Mouse (Mus musculus) splenic B cell, adult 2 months (primary cell): ENCODE results near the gene Pgm3.

Experiments used
- DNase-seq: peaks from one replicate; pipeline ENCODE4 v3.0.0-alpha.2; 2011; ENCODE audit warnings: low read depth, low spot score
- H3K27me3 ChIP-seq: 2 replicates; pipeline ENCODE4 v1.6.1; 2012; ENCODE audit warnings: mild to moderate bottlenecking, low read length, moderate library complexity, mixed read lengths; ENCODE audit not compliant: control insufficient read depth, poor library complexity, insufficient read depth, severe bottlenecking
- H3K36me3 ChIP-seq: 2 replicates; pipeline ENCODE4 v1.6.1; 2012; ENCODE audit warnings: mild to moderate bottlenecking, low read length, moderate library complexity, mixed read lengths; ENCODE audit not compliant: control insufficient read depth, poor library complexity, insufficient read depth, severe bottlenecking

Pgm3 gene

DNA sequence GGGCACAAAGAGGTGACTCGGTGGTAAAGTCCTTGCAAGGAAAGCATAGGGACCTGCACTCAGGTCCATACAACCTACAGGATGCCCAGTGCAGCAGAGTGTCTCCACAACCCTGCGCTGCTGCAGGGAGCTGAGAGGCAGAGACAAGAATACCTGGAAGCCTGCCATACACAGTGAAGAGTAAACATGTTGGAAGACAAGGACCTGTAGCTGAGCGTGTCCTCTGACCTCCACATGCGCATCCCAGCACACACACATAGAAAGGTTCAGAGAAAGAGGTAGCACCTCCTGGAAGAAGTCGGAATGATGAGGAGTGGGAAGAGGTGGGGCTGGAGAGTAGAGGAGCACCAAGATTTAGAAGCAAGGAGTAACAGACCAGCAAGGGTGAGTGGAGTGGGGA is 37.6 kb downstream of the Pgm3 start:
- no peaks in the 10 kb centered on the region for H3K36me3 ChIP-seq
- DNase-seq = no peak
- no peaks in the 10 kb centered on the region for H3K27me3 ChIP-seq

DNA sequence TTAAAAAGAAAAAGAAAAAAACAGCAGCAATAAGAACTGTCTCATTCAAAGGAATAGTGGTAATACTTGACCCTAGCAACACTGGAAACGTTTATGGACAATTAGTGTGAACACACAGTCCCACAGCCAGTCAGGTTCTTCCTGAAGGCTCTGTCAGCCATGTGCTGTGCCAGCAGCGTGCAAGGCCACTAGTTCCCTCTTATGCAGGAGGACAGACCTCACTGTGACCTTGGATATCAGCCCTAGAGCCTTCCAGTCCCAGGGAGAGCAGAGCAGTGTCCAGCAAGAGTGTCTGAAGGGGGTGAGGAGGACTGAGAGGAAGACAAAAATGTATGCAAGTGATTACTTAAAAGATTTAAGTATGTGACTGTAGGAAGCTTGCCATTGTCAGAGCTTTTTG is 46.0 kb downstream of the Pgm3 start:
- no peak for DNase-seq
- Histone ChIP-seq H3K36me3 (peaks cover 8% of the 10 kb centered on the region), H3K27me3 (no peaks in the 10 kb centered on the region)

DNA sequence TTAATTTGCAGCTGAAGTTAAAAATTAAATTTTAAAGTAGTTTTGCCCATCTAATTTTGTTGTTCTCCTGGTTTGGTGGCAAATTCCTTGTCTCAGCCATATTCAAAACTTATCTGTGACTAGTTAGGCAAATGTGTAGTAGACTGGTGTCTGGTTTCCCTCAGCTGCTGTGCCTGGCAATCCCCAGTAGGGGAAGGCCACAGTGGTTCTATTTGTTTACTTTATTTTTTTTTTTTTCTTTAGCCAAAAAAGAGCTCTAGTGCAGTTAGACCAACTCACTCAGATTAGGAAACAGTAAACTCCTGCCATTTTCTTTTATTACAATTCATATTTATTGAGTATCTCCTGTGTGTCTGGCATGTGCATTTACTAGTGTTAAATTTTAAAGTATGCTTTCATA is 49.3 kb downstream of the Pgm3 start:
- no peak for DNase-seq
- H3K36me3 ChIP-seq = peaks cover 8% of the 10 kb centered on the region
- H3K27me3 ChIP-seq = no peaks in the 10 kb centered on the region

DNA sequence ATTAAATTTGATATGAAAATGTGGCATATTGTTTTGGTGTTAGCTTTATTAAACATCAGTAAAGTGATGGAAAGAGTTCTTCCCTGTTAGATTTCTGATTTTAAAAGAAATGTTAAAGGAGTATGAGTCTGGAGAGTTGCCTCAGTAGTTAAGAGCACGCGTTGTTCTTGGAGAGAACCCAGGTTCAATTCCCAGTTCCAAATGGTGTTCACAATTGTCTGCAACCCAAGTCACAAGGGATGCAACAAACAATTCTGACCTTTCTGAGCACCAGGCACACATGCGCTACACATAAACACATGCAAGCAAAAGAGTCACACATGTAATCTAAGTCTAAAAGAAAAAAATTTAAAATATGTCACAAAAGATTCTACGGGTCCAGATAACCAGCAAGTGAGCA is 56.8 kb downstream of the Pgm3 start:
- no peaks in the 10 kb centered on the region for H3K27me3 ChIP-seq
- H3K36me3 ChIP-seq = peaks cover 6% of the 10 kb centered on the region
- DNase-seq = no peak

DNA sequence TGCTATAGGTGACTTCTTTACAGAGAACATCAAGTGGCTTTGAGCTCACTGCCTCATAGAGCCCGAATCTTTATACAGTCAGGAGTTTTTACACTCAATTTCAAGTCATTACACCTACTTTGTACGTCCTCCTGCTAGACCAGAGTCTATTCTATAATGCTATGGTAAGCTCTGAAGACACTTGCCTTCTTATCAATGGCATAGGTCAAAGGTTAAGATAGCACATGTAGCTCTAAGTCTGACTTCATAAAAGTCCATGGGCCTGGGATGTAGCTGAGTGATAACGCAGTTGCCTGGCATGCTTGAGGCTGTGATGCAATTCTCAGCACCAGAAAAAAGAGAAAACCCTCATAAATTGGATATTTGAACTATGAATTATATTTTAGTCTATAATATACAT is 57.3 kb downstream of the Pgm3 start:
- Histone ChIP-seq H3K27me3 (no peaks in the 10 kb centered on the region), H3K36me3 (peaks cover 6% of the 10 kb centered on the region)
- no peak for DNase-seq

DNA sequence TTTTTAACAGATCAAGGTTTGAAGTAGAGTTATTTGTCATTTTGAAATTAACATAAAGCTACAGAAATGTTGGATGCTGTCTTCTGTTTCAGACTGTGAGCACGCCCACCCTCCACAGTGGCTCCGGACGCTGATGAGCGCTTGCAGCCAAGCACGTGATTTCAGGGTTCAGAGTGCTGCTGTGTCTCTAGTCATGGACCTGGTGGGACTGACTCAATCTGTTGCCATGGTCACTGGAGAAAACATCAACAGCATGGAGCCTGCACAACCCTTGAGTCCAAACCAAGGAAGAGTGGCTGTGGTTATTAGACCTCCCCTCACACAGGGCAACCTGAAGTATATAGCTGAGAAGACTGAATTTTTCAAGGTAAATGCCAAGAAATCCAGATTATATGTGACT is 57.9 kb downstream of the Pgm3 start:
- peaks cover 6% of the 10 kb centered on the region for H3K36me3 ChIP-seq
- DNase-seq = no peak
- H3K27me3 ChIP-seq = no peaks in the 10 kb centered on the region

DNA sequence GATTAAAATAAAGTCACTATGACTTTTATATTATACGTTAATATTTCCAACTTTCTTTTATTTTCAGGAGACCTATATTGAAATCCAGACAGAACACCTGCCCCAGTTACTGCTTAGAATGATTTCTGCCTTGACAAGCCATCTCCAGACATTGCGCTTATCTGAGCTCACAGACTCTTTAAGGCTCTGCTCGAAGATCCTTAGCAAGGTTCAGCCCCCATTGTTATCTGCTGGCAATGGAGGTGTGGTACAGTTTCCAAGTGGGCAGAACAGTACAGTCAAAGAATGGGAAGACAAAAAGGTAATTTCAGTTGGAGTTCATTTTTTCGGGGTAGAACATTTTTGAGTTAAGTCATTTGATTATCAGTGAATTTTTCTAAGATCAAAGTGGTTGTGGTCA is 64.2 kb downstream of the Pgm3 start:
- DNase-seq = no peak
- Histone ChIP-seq H3K36me3 (peaks cover 5% of the 10 kb centered on the region), H3K27me3 (no peaks in the 10 kb centered on the region)
